Mouse (Mus musculus) lung, postnatal 36 days (tissue): ENCODE measurements around the gene Upp2.
A peak's percentile ranks its signal among the peaks of the same experiment; 100 is the strongest.

ENCODE experiments used
- DNase-seq: peaks from one replicate; pipeline ENCODE4 v3.0.0; 2022; ENCODE audit warnings: mixed read lengths

Gene Upp2

GRCm38 (mm10) chr2:58625681-58626080, 58.6 kb downstream of the Upp2 start:
- DNase-seq = no peak

- DNase-seq = no peak
These were observed 59.2 kb downstream of the Upp2 start for GRCm38 (mm10) chr2:58626136-58626769.

- DNase-seq = no peak
These were observed 60.9 kb downstream of the Upp2 start for GRCm38 (mm10) chr2:58627981-58628380.

GRCm38 (mm10) chr2:58628993-58629392, 61.9 kb downstream of the Upp2 start:
- DNase-seq = no peak

GRCm38 (mm10) chr2:58629440-58629839, 62.3 kb downstream of the Upp2 start:
- no peak for DNase-seq

- no peak for DNase-seq
These were observed 66.7 kb downstream of the Upp2 start for GRCm38 (mm10) chr2:58633791-58634190.

- DNase-seq = no peak
These were observed 74.9 kb downstream of the Upp2 start for GRCm38 (mm10) chr2:58641761-58642555.

- DNase-seq = no peak
These were observed 78.6 kb downstream of the Upp2 start for GRCm38 (mm10) chr2:58645667-58646066.

GRCm38 (mm10) chr2:58655169-58655568, 88.1 kb downstream of the Upp2 start:
- DNase-seq = no peak

GRCm38 (mm10) chr2:58656959-58657358, 89.9 kb downstream of the Upp2 start:
- DNase-seq = no peak

GRCm38 (mm10) chr2:58657855-58658254, 90.8 kb downstream of the Upp2 start:
- DNase-seq = no peak

GRCm38 (mm10) chr2:58660591-58660990, 93.5 kb downstream of the Upp2 start:
- no peak for DNase-seq

GRCm38 (mm10) chr2:58661116-58661515, 94.0 kb downstream of the Upp2 start:
- no peak for DNase-seq

GRCm38 (mm10) chr2:58662661-58663060, 95.6 kb downstream of the Upp2 start:
- no peak for DNase-seq

- peak; percentile 50 for DNase-seq
These were observed 96.5 kb downstream of the Upp2 start for GRCm38 (mm10) chr2:58663404-58664120.

- DNase-seq = peak; percentile 89
These were observed 98.2 kb downstream of the Upp2 start for GRCm38 (mm10) chr2:58665081-58665814.

GRCm38 (mm10) chr2:58667298-58667697, 100.2 kb downstream of the Upp2 start:
- DNase-seq = no peak

GRCm38 (mm10) chr2:58667991-58668390, 100.9 kb downstream of the Upp2 start:
- peak; percentile 79 for DNase-seq

- DNase-seq = no peak
These were observed 102.0 kb downstream of the Upp2 start for GRCm38 (mm10) chr2:58669114-58669513.

GRCm38 (mm10) chr2:58672520-58672919, 105.4 kb downstream of the Upp2 start:
- DNase-seq = peak; percentile 28

- DNase-seq = no peak
These were observed 112.9 kb downstream of the Upp2 start for GRCm38 (mm10) chr2:58679968-58680367.

GRCm38 (mm10) chr2:58680794-58681193, 113.7 kb downstream of the Upp2 start:
- DNase-seq = peak; percentile 79

GRCm38 (mm10) chr2:58681394-58681793, 114.3 kb downstream of the Upp2 start:
- DNase-seq = no peak
